Mouse (Mus musculus) embryonic facial prominence, embryonic 13.5 days (tissue): ENCODE results near the gene R3hdm4. TPM values are rescaled to one million over a fixed set of nuclear protein-coding genes. Genes with fewer than 3 reads are reported as not detected.

ENCODE experiments used
- ATAC-seq: fragments of 200-750 bp; cut with Nextera tagmentation; 2 replicates; pipeline ENCODE4 v1.8.0; 2017; ENCODE audit warnings: low read depth; ENCODE audit not compliant: insufficient number of reproducible peaks, insufficient read depth, low FRiP score, low TSS enrichment
- H3K27ac ChIP-seq: fragments of 300-500 bp; sonication (generic); 2 replicates; pipeline ENCODE4 v1.5.1; 2015; ENCODE audit warnings: moderate library complexity, mild to moderate bottlenecking, inconsistent platforms
- H3K27me3 ChIP-seq: fragments of 300-500 bp; sonication (generic); 2 replicates; pipeline ENCODE4 v1.6.1; 2015; ENCODE audit warnings: mild to moderate bottlenecking, inconsistent platforms
- H3K36me3 ChIP-seq: fragments of 300-500 bp; sonication (generic); 2 replicates; pipeline ENCODE4 v1.6.1; 2015; ENCODE audit warnings: mild to moderate bottlenecking, inconsistent platforms
- H3K4me1 ChIP-seq: fragments of 300-500 bp; sonication (generic); 2 replicates; pipeline ENCODE4 v1.6.1; 2015; ENCODE audit warnings: inconsistent platforms
- H3K4me2 ChIP-seq: fragments of 300-500 bp; sonication (generic); 2 replicates; pipeline ENCODE4 v1.6.1; 2015; ENCODE audit warnings: moderate library complexity, mild to moderate bottlenecking, inconsistent platforms
- H3K4me3 ChIP-seq: fragments of 300-500 bp; sonication (generic); 2 replicates; pipeline ENCODE4 v1.5.1; 2015; ENCODE audit warnings: mild to moderate bottlenecking, inconsistent platforms
- H3K9ac ChIP-seq: fragments of 300-500 bp; sonication (generic); 2 replicates; pipeline ENCODE4 v1.6.1; 2015; ENCODE audit warnings: mild to moderate bottlenecking, inconsistent platforms
- H3K9me3 ChIP-seq: fragments of 300-500 bp; sonication (generic); 2 replicates; pipeline ENCODE4 v1.6.1; 2016; ENCODE audit warnings: inconsistent platforms
- WGBS: fragments of 180-500 bp; shearing (Covaris S2); methylation state at CpG from one replicate; pipeline ENCODE4 v1.1.7; 2015; ENCODE audit warnings: mixed read lengths; 5-methylcytosine and 5-hydroxymethylcytosine counted together
- polyA plus RNA-seq: library from polyadenylated mRNA; unstranded; fragments of >200 nt; fragmentation: Nextera tagmentation; extraction: Ambion mirVana; gene quantifications from 2 replicates; pipeline ENCODE4 v1.2.1, GENCODE M21; 2015

R3hdm4 gene
- polyA plus RNA-seq, 1 experiment from 2014 or later, result 190 TPM

- WGBS, result 89% methylated on average over 18 of the region's 18 CpGs
- Histone ChIP-seq H3K9ac (peak overlapping the region; percentile 96), H3K4me2 (peak overlapping the region; percentile 89; the same call in 1 of the 2 replicates), H3K4me1 (peaks cover 61% of the 10 kb centered on the region), H3K27me3 (no peaks in the 10 kb centered on the region), H3K9me3 (no peaks in the 10 kb centered on the region), H3K27ac (no peak overlapping the region; the same call in 1 of the 2 replicates), H3K36me3 (peaks cover 43% of the 10 kb centered on the region), H3K4me3 (peak overlapping the region; percentile 95; the same call in 1 of the 2 replicates)
- ATAC-seq, result no peak
These were observed 9.2 kb upstream of the R3hdm4 start for GRCm38 (mm10) chr10:79929967-79930825.

- peaks cover 59% of the 10 kb centered on the region for H3K4me1 ChIP-seq
- peak overlapping the region; percentile 95 for H3K4me3 ChIP-seq
- WGBS, result 15% methylated on average over 9 of the region's 9 CpGs
- no peaks in the 10 kb centered on the region for H3K9me3 ChIP-seq
- no peak for ATAC-seq
- peaks cover 3% of the 10 kb centered on the region for H3K27me3 ChIP-seq
- peak overlapping the region; percentile 96 for H3K9ac ChIP-seq
- H3K36me3 ChIP-seq, result peaks cover 35% of the 10 kb centered on the region
- peak overlapping the region; percentile 89 for H3K4me2 ChIP-seq
- H3K27ac ChIP-seq, result peak overlapping the region; percentile 16; the same call in 1 of the 2 replicates
These were observed 8.1 kb upstream of the R3hdm4 start for GRCm38 (mm10) chr10:79928907-79929701.

- H3K4me1 ChIP-seq, result peaks cover 50% of the 10 kb centered on the region
- H3K4me3 ChIP-seq, result peak overlapping the region; percentile 95
- H3K9ac ChIP-seq, result peak overlapping the region; percentile 96
- WGBS, result 0% methylated on average over 24 of the region's 29 CpGs
- peak overlapping the region; percentile 98 for H3K27ac ChIP-seq
- H3K36me3 ChIP-seq, result peaks cover 27% of the 10 kb centered on the region
- peak overlapping the region; percentile 89 for H3K4me2 ChIP-seq
- no peak for ATAC-seq
- H3K9me3 ChIP-seq, result no peaks in the 10 kb centered on the region
- H3K27me3 ChIP-seq, result peaks cover 13% of the 10 kb centered on the region
These were observed 7.2 kb upstream of the R3hdm4 start for GRCm38 (mm10) chr10:79928030-79928694.

GRCm38 (mm10) chr10:79927324-79928029, 6.5 kb upstream of the R3hdm4 start:
- 0 out of 2 replicates have a peak, but pooled peaks have one; percentile 8 for ATAC-seq
- H3K9me3 ChIP-seq, result no peaks in the 10 kb centered on the region
- H3K9ac ChIP-seq, result peak overlapping the region; percentile 96
- H3K27ac ChIP-seq, result peak overlapping the region; percentile 98
- peak overlapping the region; percentile 89 for H3K4me2 ChIP-seq
- under 1% methylated on average over 53 of the region's 54 CpGs for WGBS
- H3K4me3 ChIP-seq, result peak overlapping the region; percentile 95
- peaks cover 43% of the 10 kb centered on the region for H3K4me1 ChIP-seq
- H3K36me3 ChIP-seq, result peaks cover 20% of the 10 kb centered on the region
- peaks cover 20% of the 10 kb centered on the region for H3K27me3 ChIP-seq

GRCm38 (mm10) chr10:79926491-79927323, 5.7 kb upstream of the R3hdm4 start, which contains the start of gene Arid3a:
Gene Arid3a (plus strand): TSS chr10:79927043.
- WGBS, result 0% methylated on average over 63 of the region's 63 CpGs
- H3K36me3 ChIP-seq, result peaks cover 12% of the 10 kb centered on the region
- H3K4me3 ChIP-seq, result peak within 1 kb of the TSS; percentile 95
- peak within 1 kb of the TSS; percentile 98 for H3K27ac ChIP-seq
- peak; percentile 70 for ATAC-seq
- H3K4me1 ChIP-seq, result peaks cover 37% of the 10 kb centered on the region
- H3K4me2 ChIP-seq, result peak within 1 kb of the TSS; percentile 89
- peak within 1 kb of the TSS; percentile 96 for H3K9ac ChIP-seq
- peaks cover 27% of the 10 kb centered on the region for H3K27me3 ChIP-seq
- no peaks in the 10 kb centered on the region for H3K9me3 ChIP-seq

GRCm38 (mm10) chr10:79925785-79926490, 4.9 kb upstream of the R3hdm4 start:
- no peaks in the 10 kb centered on the region for H3K9me3 ChIP-seq
- H3K4me2 ChIP-seq, result peak overlapping the region; percentile 89
- H3K36me3 ChIP-seq, result peaks cover 4% of the 10 kb centered on the region
- peak overlapping the region; percentile 96 for H3K9ac ChIP-seq
- H3K4me1 ChIP-seq, result peaks cover 42% of the 10 kb centered on the region
- WGBS, result 8% methylated on average over 15 of the region's 15 CpGs
- H3K27me3 ChIP-seq, result peaks cover 35% of the 10 kb centered on the region
- H3K4me3 ChIP-seq, result peak overlapping the region; percentile 95
- H3K27ac ChIP-seq, result peak overlapping the region; percentile 98
- no peak for ATAC-seq

- Histone ChIP-seq H3K9me3 (no peaks in the 10 kb centered on the region), H3K4me3 (peak overlapping the region; percentile 95), H3K27ac (peak overlapping the region; percentile 98), H3K4me2 (peak overlapping the region; percentile 89), H3K27me3 (peaks cover 42% of the 10 kb centered on the region), H3K4me1 (peaks cover 47% of the 10 kb centered on the region), H3K9ac (no peak overlapping the region), H3K36me3 (no peaks in the 10 kb centered on the region)
- ATAC-seq, result no peak
- 11% methylated on average over 29 of the region's 29 CpGs for WGBS
These were observed 4.2 kb upstream of the R3hdm4 start for GRCm38 (mm10) chr10:79924998-79925784.

- Histone ChIP-seq H3K27ac (no peak overlapping the region), H3K27me3 (peaks cover 73% of the 10 kb centered on the region), H3K4me2 (peak overlapping the region; percentile 56), H3K4me3 (peak overlapping the region; percentile 33), H3K4me1 (peaks cover 53% of the 10 kb centered on the region), H3K9ac (peak overlapping the region; percentile 62), H3K9me3 (no peaks in the 10 kb centered on the region), H3K36me3 (no peaks in the 10 kb centered on the region)
- no peak for ATAC-seq
- WGBS, result 1% methylated on average over 34 of the region's 34 CpGs
These were observed 564 bp upstream of the R3hdm4 start for GRCm38 (mm10) chr10:79921572-79921971.
